Mouse (Mus musculus) liver, adult 2 months (tissue): Measurements from ENCODE around the gene Slc7a15.

Experiments
- CTCF ChIP-seq: fragments of 200-500 bp; IDR thresholded peaks from 2 replicates; pipeline ENCODE4 v1.5.1; 2011; ENCODE audit warnings: low read depth, low read length, control low read depth
- POLR2A ChIP-seq: fragments of 200-500 bp; IDR thresholded peaks from 2 replicates; pipeline ENCODE4 v1.6.1; 2011; ENCODE audit warnings: low read length, control low read depth; ENCODE audit not compliant: insufficient read depth; ENCODE audit errors: extremely low read depth

DNA sequence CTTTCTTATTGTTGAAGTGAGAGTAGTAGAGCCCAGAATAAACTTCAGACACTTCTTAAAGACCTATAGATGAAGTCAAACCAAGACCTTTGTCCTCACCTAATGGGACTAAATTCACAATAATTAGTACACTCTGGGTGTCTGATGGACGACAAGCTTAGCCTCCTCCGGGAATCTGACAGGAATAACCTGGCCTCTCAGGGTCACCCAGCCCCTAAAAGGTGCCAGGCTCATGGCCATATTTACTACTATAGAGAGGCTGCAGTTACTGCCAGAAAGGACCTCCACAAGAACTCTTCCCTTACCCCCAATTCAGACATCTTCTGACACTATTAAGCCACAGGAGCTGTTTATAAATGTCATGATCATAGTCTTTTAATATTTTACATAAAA is 101.6 kb downstream of the Slc7a15 start:
- TF ChIP-seq CTCF, result no peak
- TF ChIP-seq POLR2A, result no peak
